Mouse (Mus musculus) macrophage (primary cell): ENCODE measurements around the gene Hoxa5. TPM values are rescaled to one million over a fixed set of nuclear protein-coding genes. Genes with fewer than 3 reads are reported as not detected.

ENCODE experiments used
- H3K27ac ChIP-seq: fragments of 350-480 bp; formaldehyde crosslinking; 2 replicates; pipeline ENCODE4 v1.9.0; 2021
- H3K36me3 ChIP-seq: fragments of 350-480 bp; formaldehyde crosslinking; 2 replicates; pipeline ENCODE4 v1.9.0; 2021; ENCODE audit errors: inconsistent target
- H3K4me3 ChIP-seq: fragments of 350-480 bp; formaldehyde crosslinking; 2 replicates; pipeline ENCODE4 v1.9.0; 2021; ENCODE audit errors: inconsistent target
- H3K79me2 ChIP-seq: fragments of 350-480 bp; formaldehyde crosslinking; 2 replicates; pipeline ENCODE4 v1.9.0; 2021; ENCODE audit errors: inconsistent target
- WGBS: methylation state at CpG from one replicate; pipeline ENCODE4 v1.1.7; 2026; ENCODE audit warnings: inconsistent platforms; ENCODE audit not compliant: missing documents; 5-methylcytosine and 5-hydroxymethylcytosine counted together
- polyA plus RNA-seq: library from polyadenylated mRNA; stranded (reverse); fragments of 250-400 nt; gene quantifications from 3 replicates; pipeline ENCODE4 v1.2.4, GENCODE M21; 2018; ENCODE audit warnings: inconsistent platforms

The Hoxa5 gene
- polyA plus RNA-seq, 1 experiment from 2014 or later, result 0.16 TPM

GRCm38 (mm10) chr6:52167176-52167575, 37.2 kb downstream of the Hoxa5 start:
- 100% methylated on average over 1 of the region's 1 CpGs for whole genome bisulfite sequencing
- no peaks in the 10 kb centered on the region for H3K79me2 ChIP-seq
- no peak overlapping the region for H3K27ac ChIP-seq
- no peaks in the 10 kb centered on the region for H3K36me3 ChIP-seq
- no peak overlapping the region for H3K4me3 ChIP-seq

DNA sequence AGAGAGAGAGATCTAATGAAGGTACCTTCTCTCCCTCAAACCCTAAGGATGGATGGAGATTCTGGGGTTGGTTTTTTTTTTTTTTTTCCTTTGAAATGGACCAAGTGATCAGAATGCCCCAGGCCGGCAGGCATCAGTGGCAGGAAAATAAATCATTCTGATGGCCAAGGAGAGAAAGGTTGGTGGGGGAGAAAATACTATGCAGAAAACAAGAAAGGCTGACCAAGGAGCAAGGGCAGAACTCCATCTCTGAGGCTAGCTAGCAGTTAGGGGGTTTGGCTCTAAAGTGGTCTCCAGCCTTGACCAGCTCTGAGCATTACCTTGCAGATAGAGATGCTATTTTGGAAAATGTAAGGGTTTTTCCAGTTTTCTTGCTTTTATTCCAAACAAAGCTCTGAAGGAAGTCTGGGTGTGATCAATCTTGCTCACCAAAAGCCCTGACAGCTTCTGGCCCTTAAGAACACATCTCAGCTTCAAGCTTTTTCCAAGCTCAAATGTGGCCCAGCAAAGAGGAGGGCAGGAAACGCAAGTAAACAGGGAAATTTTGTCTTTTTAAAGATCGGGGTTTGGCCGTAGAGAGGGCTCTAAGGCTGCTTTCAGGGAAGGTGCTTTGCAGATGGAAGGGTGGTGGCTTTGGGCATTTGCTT, 37.8 kb downstream of the Hoxa5 start:
- Histone ChIP-seq H3K79me2 (no peaks in the 10 kb centered on the region), H3K27ac (no peak overlapping the region), H3K4me3 (no peak overlapping the region), H3K36me3 (no peaks in the 10 kb centered on the region)
- 96% methylated on average over 3 of the region's 4 CpGs for WGBS

DNA sequence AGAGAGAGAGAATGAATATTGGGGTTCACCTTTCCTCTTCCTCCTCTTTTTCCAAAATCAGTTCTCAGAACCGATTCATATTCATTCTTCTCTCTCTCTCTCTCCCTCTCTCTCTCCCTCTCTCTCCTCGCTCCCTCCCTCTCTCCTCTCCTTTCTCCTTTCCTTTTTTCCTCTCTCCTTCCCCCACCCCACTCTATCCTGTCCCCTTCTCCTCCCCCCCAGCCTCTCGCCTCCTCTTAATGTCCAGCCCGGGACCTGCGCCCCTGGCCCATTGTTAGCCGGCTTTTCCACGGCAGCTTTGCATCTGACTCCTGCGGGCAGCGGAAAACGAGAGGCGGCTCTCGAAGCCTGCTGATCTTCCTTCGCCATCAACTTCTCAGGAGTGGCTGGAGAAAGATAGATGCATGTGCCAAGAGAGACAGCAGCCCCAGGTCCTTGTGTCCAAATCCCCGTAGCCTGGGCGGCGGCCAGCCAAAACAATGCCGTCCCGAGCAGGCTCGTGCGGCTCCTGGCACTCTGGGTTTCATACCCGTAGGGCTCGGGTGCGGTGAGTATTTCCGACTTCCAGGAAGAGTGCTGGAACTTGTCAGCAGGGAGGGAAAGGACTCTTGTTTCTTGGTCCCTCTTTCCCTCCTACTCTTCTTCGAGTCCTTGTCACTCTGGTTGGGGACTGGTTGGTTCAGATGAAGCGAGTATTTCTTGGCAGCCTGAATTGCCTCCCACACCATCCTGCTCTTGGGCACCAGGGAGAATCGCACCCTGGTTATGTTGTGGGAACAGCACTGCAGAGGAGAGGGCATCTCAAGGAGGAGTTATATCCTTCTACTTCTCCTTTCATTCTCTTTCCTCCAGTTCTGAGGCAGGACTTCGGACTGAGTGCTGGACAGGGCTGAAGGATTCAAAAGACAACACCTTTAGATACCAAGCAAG, 38.7 kb downstream of the Hoxa5 start:
- WGBS, result 94% methylated on average over 21 of the region's 28 CpGs
- Histone ChIP-seq H3K4me3 (no peak overlapping the region), H3K79me2 (no peaks in the 10 kb centered on the region; the same call in 1 of the 2 replicates), H3K36me3 (no peaks in the 10 kb centered on the region), H3K27ac (no peak overlapping the region)

- Histone ChIP-seq H3K4me3 (no peak within 1 kb of the TSS), H3K27ac (no peak within 1 kb of the TSS)
- WGBS, result 47% methylated on average over 25 of the region's 25 CpGs
Observed at GRCm38 (mm10) chr6:52164626-52165440, 39.6 kb downstream of the Hoxa5 start, which contains the start of gene Hoxa2. Gene Hoxa2, minus strand, starts transcription at chr6:52164831.

DNA sequence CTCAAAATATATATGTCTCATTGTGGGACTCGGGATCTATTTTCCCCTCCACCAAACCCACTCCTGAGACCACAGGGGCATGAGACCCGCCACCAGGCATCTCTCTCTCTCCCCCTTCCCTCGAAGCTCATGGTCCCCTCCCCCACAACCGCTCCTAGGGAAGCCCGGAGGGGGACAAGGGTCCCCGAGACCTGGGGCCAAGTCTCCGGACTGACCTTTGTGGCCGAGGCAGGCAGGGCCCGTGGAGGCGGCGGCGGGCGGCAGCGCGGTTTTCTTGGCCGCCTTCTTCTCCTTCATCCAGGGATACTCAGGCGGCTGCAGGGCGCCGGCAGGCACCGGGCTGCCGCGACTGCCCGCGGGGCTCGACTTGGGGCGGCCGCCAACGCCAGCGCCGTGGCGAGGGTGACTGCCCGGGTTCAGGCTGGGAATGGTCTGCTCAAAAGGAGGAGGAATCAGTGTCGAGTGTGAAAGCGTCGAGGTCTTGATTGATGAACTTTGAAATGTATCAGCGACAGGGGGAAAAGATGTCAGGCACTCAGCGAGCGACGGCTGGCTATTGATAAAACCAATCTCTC, 40.2 kb downstream of the Hoxa5 start:
- WGBS, result 23% methylated on average over 37 of the region's 39 CpGs
- Histone ChIP-seq H3K27ac (no peak overlapping the region), H3K36me3 (no peaks in the 10 kb centered on the region), H3K4me3 (no peak overlapping the region), H3K79me2 (peaks cover 5% of the 10 kb centered on the region; the same call in 1 of the 2 replicates)

More at GRCm38 (mm10) chr6:52164626-52165440, 39.6 kb downstream of the Hoxa5 start, which contains the start of gene Hoxa2:
- no peaks in the 10 kb centered on the region; the same call in 1 of the 2 replicates for H3K79me2 ChIP-seq
- H3K36me3 ChIP-seq, result no peaks in the 10 kb centered on the region

- 92% methylated on average over 17 of the region's 17 CpGs for WGBS
- peaks cover 6% of the 10 kb centered on the region; the same call in 1 of the 2 replicates for H3K79me2 ChIP-seq
- no peak overlapping the region for H3K27ac ChIP-seq
- no peaks in the 10 kb centered on the region for H3K36me3 ChIP-seq
- H3K4me3 ChIP-seq, result no peak overlapping the region
Observed at GRCm38 (mm10) chr6:52163366-52164031, 40.9 kb downstream of the Hoxa5 start.

- Histone ChIP-seq H3K79me2 (peaks cover 6% of the 10 kb centered on the region; the same call in 1 of the 2 replicates), H3K36me3 (no peaks in the 10 kb centered on the region), H3K27ac (no peak overlapping the region), H3K4me3 (no peak overlapping the region)
- 90% methylated on average over 14 of the region's 14 CpGs for WGBS
Observed at GRCm38 (mm10) chr6:52162611-52163365, 41.6 kb downstream of the Hoxa5 start.

- H3K27ac ChIP-seq, result no peak overlapping the region
- WGBS, result 100% methylated on average over 1 of the region's 1 CpGs
Observed at GRCm38 (mm10) chr6:52162093-52162380, 42.4 kb downstream of the Hoxa5 start.

GRCm38 (mm10) chr6:52161336-52162092, 42.9 kb downstream of the Hoxa5 start:
- H3K27ac ChIP-seq, result no peak overlapping the region
- no peaks in the 10 kb centered on the region for H3K36me3 ChIP-seq
- WGBS, result 83% methylated on average over 8 of the region's 8 CpGs
- H3K79me2 ChIP-seq, result peaks cover 6% of the 10 kb centered on the region; the same call in 1 of the 2 replicates
- H3K4me3 ChIP-seq, result no peak overlapping the region

More at GRCm38 (mm10) chr6:52162093-52162380, 42.4 kb downstream of the Hoxa5 start:
- H3K79me2 ChIP-seq, result peaks cover 6% of the 10 kb centered on the region; the same call in 1 of the 2 replicates
- H3K36me3 ChIP-seq, result no peaks in the 10 kb centered on the region
- no peak overlapping the region for H3K4me3 ChIP-seq

- Histone ChIP-seq H3K36me3 (no peaks in the 10 kb centered on the region), H3K79me2 (peaks cover 6% of the 10 kb centered on the region; the same call in 1 of the 2 replicates), H3K27ac (peak overlapping the region; percentile 80), H3K4me3 (peak overlapping the region; percentile 48)
- 44% methylated on average over 30 of the region's 30 CpGs for WGBS
Observed at GRCm38 (mm10) chr6:52160511-52161335, 43.7 kb downstream of the Hoxa5 start.

DNA sequence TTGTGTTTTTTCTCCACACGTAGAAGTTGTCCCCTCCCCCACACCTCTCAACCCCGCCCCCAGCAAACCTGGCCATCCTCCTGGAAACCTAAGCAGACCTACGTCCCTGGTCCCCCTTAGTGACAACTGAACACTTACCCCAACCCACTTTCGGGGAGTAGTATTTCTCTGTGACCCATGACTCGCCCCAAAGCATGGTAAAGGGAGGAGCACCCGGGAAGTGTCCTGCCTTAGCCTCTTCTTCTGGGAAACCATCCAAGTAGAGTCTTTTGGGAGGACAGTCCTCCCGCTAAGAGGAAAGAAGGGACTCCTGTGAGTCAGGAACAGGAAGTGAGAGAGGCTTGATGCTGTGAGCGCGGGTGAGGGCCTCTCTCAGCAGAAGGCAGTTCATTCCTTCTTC, 44.4 kb downstream of the Hoxa5 start:
- H3K36me3 ChIP-seq, result no peaks in the 10 kb centered on the region
- WGBS, result 10% methylated on average over 9 of the region's 9 CpGs
- H3K27ac ChIP-seq, result peak overlapping the region; percentile 80
- peaks cover 6% of the 10 kb centered on the region; the same call in 1 of the 2 replicates for H3K79me2 ChIP-seq
- H3K4me3 ChIP-seq, result peak overlapping the region; percentile 48
